Mouse (Mus musculus): ENCODE results near the gene Mpz.

DNA sequence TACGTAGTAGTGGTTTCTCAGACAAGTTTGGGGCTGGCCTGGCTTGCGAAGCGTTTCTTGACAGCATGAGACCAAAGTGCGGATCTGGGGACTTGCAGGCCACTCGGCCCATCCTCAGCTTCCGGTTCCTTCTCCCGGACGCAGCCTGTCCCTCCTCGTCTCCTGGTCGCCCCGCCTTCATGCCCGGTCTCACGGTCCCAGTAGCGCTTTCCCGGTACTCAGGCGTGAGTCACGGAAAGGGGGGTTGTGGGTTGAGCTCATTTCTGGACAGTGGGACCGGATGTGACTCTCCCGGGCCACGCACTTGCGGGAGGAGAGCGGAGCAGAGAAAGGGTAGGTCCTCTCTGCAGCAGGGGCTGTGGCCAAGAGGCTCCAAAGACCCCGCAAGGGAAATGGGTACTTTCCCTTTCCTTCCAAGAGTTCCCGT is 36.6 kb upstream of the Mpz start, which contains the start of gene Cfap126:
- TF ChIP-seq CTCF (IDR thresholded peaks at IDR 0.05; ENCODE audit: low read depth) (no peak), EP300 (IDR thresholded peaks at IDR 0.05; ENCODE audit: low read depth) (no peak)
